Mouse (Mus musculus) gonadal fat pad, adult 2 months (tissue): ENCODE measurements around the gene Rad9b. TPM values are rescaled to one million over a fixed set of nuclear protein-coding genes. Genes with fewer than 3 reads are reported as not detected.

ENCODE experiments used
- DNase-seq: peaks from one replicate; pipeline ENCODE4 v3.0.0-alpha.2; 2012; ENCODE audit warnings: low read depth
- polyA plus RNA-seq: library from polyadenylated mRNA; depleted of rRNA; stranded (reverse); fragments of >200 nt; gene quantifications from 2 replicates; pipeline ENCODE4 v1.2.3, GENCODE M21; 2012; rRNA removed

The Rad9b gene
- polyA plus RNA-seq, 1 experiment = 12.7 TPM

- DNase-seq = no peak
These were observed 69.6 kb downstream of the Rad9b start, which contains the start of gene Pptc7 for GRCm38 (mm10) chr5:122284183-122285028. Gene Pptc7, plus strand, starts transcription at chr5:122284365.

GRCm38 (mm10) chr5:122283828-122284182 is 70.2 kb downstream of the Rad9b start:
- DNase-seq = no peak

- DNase-seq = peak; percentile 97
These were observed 73.1 kb downstream of the Rad9b start for GRCm38 (mm10) chr5:122280827-122281462.

- DNase-seq = peak; percentile 96
These were observed 73.6 kb downstream of the Rad9b start for GRCm38 (mm10) chr5:122280422-122280826.

- peak; percentile 97 for DNase-seq
These were observed 74.1 kb downstream of the Rad9b start for GRCm38 (mm10) chr5:122279799-122280421.

- no peak for DNase-seq
These were observed 75.1 kb downstream of the Rad9b start for GRCm38 (mm10) chr5:122278946-122279345.

- DNase-seq = no peak
These were observed 79.2 kb downstream of the Rad9b start for GRCm38 (mm10) chr5:122274785-122275184.

Other genes with a start within 250 kb of the Rad9b start
- 0.41 and 0.69 TPM in 2 replicates for gene Ccdc63, start 213.4 kb downstream of the Rad9b start, polyA plus RNA-seq
- 97.8 and 104 TPM in 2 replicates for gene Ppp1cc, start 196.0 kb downstream of the Rad9b start, polyA plus RNA-seq
- 20.6 and 38.3 TPM in 2 replicates for gene Hvcn1, start 147.4 kb downstream of the Rad9b start, polyA plus RNA-seq
- 44.4 and 46.7 TPM in 2 replicates for gene Tctn1, start 89.8 kb downstream of the Rad9b start, polyA plus RNA-seq
- gene Pptc7, start 69.9 kb downstream of the Rad9b start, polyA plus RNA-seq = 20.0 and 20.4 TPM in 2 replicates
- gene Vps29, start 136 bp upstream of the Rad9b start, polyA plus RNA-seq = 100 and 102 TPM in 2 replicates
- 27.8 and 28.2 TPM in 2 replicates for gene Gpn3, start 17.6 kb upstream of the Rad9b start, polyA plus RNA-seq
- 24.1 and 28.9 TPM in 2 replicates for gene Fam216a, start 18.1 kb upstream of the Rad9b start, polyA plus RNA-seq
- 188 and 195 TPM in 2 replicates for gene Arpc3, start 37.6 kb upstream of the Rad9b start, polyA plus RNA-seq
- gene Anapc7, start 67.5 kb upstream of the Rad9b start, polyA plus RNA-seq = 26.3 and 29.8 TPM in 2 replicates
- 97.9 and 146 TPM in 2 replicates for gene Atp2a2, start 148.0 kb upstream of the Rad9b start, polyA plus RNA-seq